Mouse (Mus musculus) ES-E14 (cell line): ENCODE results near the gene Zbtb25. TPM values are rescaled to one million over a fixed set of nuclear protein-coding genes. Genes with fewer than 3 reads are reported as not detected.

Experiments used
- DNase-seq: peaks from one replicate; pipeline ENCODE4 v3.0.0-alpha.2; 2013; ENCODE audit warnings: low read depth, low spot score
- H3K27ac ChIP-seq: 2 replicates; pipeline ENCODE4 v1.5.1; 2012; ENCODE audit warnings: low read depth, mild to moderate bottlenecking, low read length, moderate library complexity, mixed read lengths; ENCODE audit not compliant: poor library complexity, insufficient read depth, severe bottlenecking
- H3K36me3 ChIP-seq: 2 replicates; pipeline ENCODE4 v1.6.1; 2012; ENCODE audit warnings: mild to moderate bottlenecking, low read length, moderate library complexity, mixed read lengths; ENCODE audit not compliant: control insufficient read depth, poor library complexity, insufficient read depth, severe bottlenecking
- H3K4me1 ChIP-seq, 2 experiments: fragments of 150-350 bp in 1 of 2; sonication (generic) in 1 of 2; 2 replicates each; pipeline ENCODE4 v1.6.1; 2012; ENCODE audit warnings: low read length in 2 of 2, mild to moderate bottlenecking in 1 of 2, mixed read lengths in 1 of 2; ENCODE audit not compliant: control insufficient read depth in 2 of 2, insufficient read depth in 2 of 2, poor library complexity in 1 of 2
- H3K4me3 ChIP-seq, 2 experiments: fragments of 150-350 bp in 1 of 2; sonication (generic) in 1 of 2; 2 replicates each; pipeline ENCODE4 v1.5.1; 2012; ENCODE audit warnings: low read length in 2 of 2, low read depth in 1 of 2, mild to moderate bottlenecking in 1 of 2, mixed read lengths in 1 of 2; ENCODE audit not compliant: insufficient read depth in 1 of 2, poor library complexity in 1 of 2, severe bottlenecking in 1 of 2
- H3K9ac ChIP-seq: 2 replicates; pipeline ENCODE4 v1.6.1; 2012; ENCODE audit warnings: low read depth, mild to moderate bottlenecking, low read length, mixed read lengths; ENCODE audit not compliant: poor library complexity, insufficient read depth, severe bottlenecking
- H3K9me3 ChIP-seq: fragments of 150-350 bp; sonication (generic); 2 replicates; pipeline ENCODE4 v1.6.1; 2012; ENCODE audit warnings: low read depth, mild to moderate bottlenecking, low read length; ENCODE audit not compliant: control insufficient read depth, insufficient read depth
- CHD2 ChIP-seq: IDR thresholded peaks from 2 replicates; pipeline ENCODE4 v1.6.1; 2014; ENCODE audit warnings: mild to moderate bottlenecking, low read depth, low read length, inconsistent platforms
- HCFC1 ChIP-seq: IDR thresholded peaks from 2 replicates; pipeline ENCODE4 v1.6.1; 2012; ENCODE audit warnings: low read length, inconsistent platforms, borderline replicate concordance; ENCODE audit not compliant: insufficient read depth
- MAFK ChIP-seq: IDR thresholded peaks from 2 replicates; pipeline ENCODE4 v1.6.1; 2014; ENCODE audit warnings: mild to moderate bottlenecking, low read depth, low read length, inconsistent platforms; ENCODE audit not compliant: insufficient read depth
- ZC3H11A ChIP-seq: IDR thresholded peaks from 2 replicates; pipeline ENCODE4 v1.6.1; 2012; ENCODE audit warnings: low read depth, mild to moderate bottlenecking, inconsistent platforms, low read length, borderline replicate concordance
- ZNF384 ChIP-seq: IDR thresholded peaks from 2 replicates; pipeline ENCODE4 v1.6.1; 2012; ENCODE audit warnings: low read depth, low read length, inconsistent platforms
- in situ Hi-C, 2 experiments: fragments of 600-800 bp; cut with MboI; formaldehyde crosslinking; loops; one replicate each; pipeline ENCODE4 v1.15.1; 2025; ENCODE audit warnings: low sequenced_read_pairs in 2 of 2, inconsistent platforms in 1 of 2; ENCODE audit not compliant: unreplicated experiment in 2 of 2
- total RNA-seq: library from RNA; depleted of rRNA; stranded (reverse); fragments of 300-350 nt; gene quantifications from 2 replicates; pipeline ENCODE4 v1.2.3, GENCODE M21; 2012; rRNA removed

Gene Zbtb25
- total RNA-seq = 5.5 and 5.7 TPM in 2 replicates

- in situ Hi-C loops = no loop called here
- Histone ChIP-seq H3K4me3 (peak within 1 kb of the TSS; percentile 96 to 97), H3K9me3 (no peaks in the 10 kb centered on the region), H3K4me1 (peaks cover 0 to 12% of the 10 kb centered on the region in 2 experiments; a peak in 2 of 4 replicates), H3K36me3 (no peaks in the 10 kb centered on the region), H3K27ac (peak within 1 kb of the TSS; percentile 85), H3K9ac (peak within 1 kb of the TSS; percentile 94)
- DNase-seq = no peak
- peak; percentile 92 for TF ChIP-seq ZNF384
- TF ChIP-seq HCFC1 = peak; percentile 26; the same call in 1 of the 2 replicates
- TF ChIP-seq CHD2 = no peak
Measured at GRCm38 (mm10) chr12:76369206-76369977, at the start of gene Zbtb25. TSS of gene Zbtb25 (minus strand) at chr12:76369602.

- H3K36me3 ChIP-seq = no peaks in the 10 kb centered on the region
- no peak for DNase-seq
- H3K9me3 ChIP-seq = no peaks in the 10 kb centered on the region
- H3K27ac ChIP-seq = no peak overlapping the region
- in situ Hi-C loops = no loop called here
- no peak for TF ChIP-seq MAFK
- TF ChIP-seq ZNF384 = no peak
- no peak for TF ChIP-seq ZC3H11A
- no peak for TF ChIP-seq HCFC1
- TF ChIP-seq CHD2 = no peak
- H3K4me3 ChIP-seq = no peak overlapping the region
- no peaks in the 10 kb centered on the region for H3K4me1 ChIP-seq
- H3K9ac ChIP-seq = no peak overlapping the region
Measured at GRCm38 (mm10) chr12:76418346-76418745, 48.9 kb upstream of the Zbtb25 start.

- Histone ChIP-seq H3K36me3 (no peaks in the 10 kb centered on the region), H3K4me3 (peak within 1 kb of the TSS; percentile 57), H3K4me1 (no peaks in the 10 kb centered on the region), H3K9ac (peak within 1 kb of the TSS; percentile 35; the same call in 1 of the 2 replicates), H3K9me3 (no peaks in the 10 kb centered on the region), H3K27ac (no peak within 1 kb of the TSS)
- in situ Hi-C loops = no loop called here
- TF ChIP-seq HCFC1 = no peak
- TF ChIP-seq MAFK = no peak
- no peak for TF ChIP-seq ZC3H11A
- TF ChIP-seq ZNF384 = no peak
- TF ChIP-seq CHD2 = no peak
- DNase-seq = no peak
Measured at GRCm38 (mm10) chr12:76417433-76417854, 48.0 kb upstream of the Zbtb25 start, which contains the start of gene Ppp1r36. TSS of gene Ppp1r36 (plus strand) at chr12:76417538.

- no peak overlapping the region for H3K27ac ChIP-seq
- in situ Hi-C loops = no loop called here
- H3K4me3 ChIP-seq = no peak overlapping the region
- no peaks in the 10 kb centered on the region for H3K9me3 ChIP-seq
- no peaks in the 10 kb centered on the region for H3K36me3 ChIP-seq
- DNase-seq = no peak
- TF ChIP-seq ZC3H11A = no peak
- TF ChIP-seq ZNF384 = no peak
- TF ChIP-seq MAFK = no peak
- TF ChIP-seq HCFC1 = no peak
- TF ChIP-seq CHD2 = no peak
- H3K9ac ChIP-seq = no peak overlapping the region
- no peaks in the 10 kb centered on the region for H3K4me1 ChIP-seq
Measured at GRCm38 (mm10) chr12:76415383-76416010, 46.1 kb upstream of the Zbtb25 start.
